Mouse (Mus musculus) heart, adult 2 months (tissue): ENCODE results near the gene Uck2.

Experiments used
- EP300 ChIP-seq: fragments of 200-500 bp; IDR thresholded peaks from 2 replicates; pipeline ENCODE4 v1.6.1; 2011; ENCODE audit warnings: low read depth, low read length, control low read depth; ENCODE audit not compliant: insufficient read depth
- POLR2A ChIP-seq: fragments of 200-500 bp; IDR thresholded peaks from 2 replicates; pipeline ENCODE4 v1.6.1; 2011; ENCODE audit warnings: mild to moderate bottlenecking, low read depth, low read length, control low read depth; ENCODE audit not compliant: insufficient read depth

GRCm38 (mm10) chr1:167331106-167331505 is 46.0 kb upstream of the Uck2 start:
- no peak for TF ChIP-seq POLR2A
- TF ChIP-seq EP300 = no peak
